Mouse (Mus musculus) CD8-positive naive resting alpha-beta T cell, adult 2 months (primary cell): ENCODE measurements around the gene Naa50.

ENCODE experiments used
- DNase-seq, 2 experiments: peaks; one replicate each; pipeline ENCODE4 v3.0.0; 2022; ENCODE audit warnings: low read depth in 2 of 2, low spot score in 2 of 2

The Naa50 gene

GRCm38 (mm10) chr16:44139536-44140185 is at the start of gene Naa50, which contains the start of gene Atp6v1a:
Gene Naa50 (plus strand): TSS chr16:44139830.
Gene Atp6v1a (minus strand): TSS chr16:44139705.
- DNase-seq: peak; percentile 87 to 88

GRCm38 (mm10) chr16:44099377-44099776 is 40.3 kb upstream of the Naa50 start:
- DNase-seq: no peak

GRCm38 (mm10) chr16:44101181-44101710 is 38.4 kb upstream of the Naa50 start:
- DNase-seq: no peak

- DNase-seq: no peak
Observed at GRCm38 (mm10) chr16:44102925-44103324, 36.7 kb upstream of the Naa50 start.

GRCm38 (mm10) chr16:44103806-44104766 is 35.5 kb upstream of the Naa50 start:
- DNase-seq: no peak

- DNase-seq: no peak
Observed at GRCm38 (mm10) chr16:44105211-44105610, 34.4 kb upstream of the Naa50 start.

- no peak for DNase-seq
Observed at GRCm38 (mm10) chr16:44109002-44109401, 30.6 kb upstream of the Naa50 start.

GRCm38 (mm10) chr16:44119753-44120501 is 19.7 kb upstream of the Naa50 start:
- DNase-seq: no peak

GRCm38 (mm10) chr16:44122122-44122521 is 17.5 kb upstream of the Naa50 start:
- DNase-seq: no peak

- no peak for DNase-seq
Observed at GRCm38 (mm10) chr16:44122574-44122973, 17.1 kb upstream of the Naa50 start.

GRCm38 (mm10) chr16:44122982-44123725 is 16.5 kb upstream of the Naa50 start:
- no peak for DNase-seq

- no peak for DNase-seq
Observed at GRCm38 (mm10) chr16:44123786-44124185, 15.8 kb upstream of the Naa50 start.

- DNase-seq: no peak
Observed at GRCm38 (mm10) chr16:44124713-44125112, 14.9 kb upstream of the Naa50 start.

- no peak for DNase-seq
Observed at GRCm38 (mm10) chr16:44125436-44125835, 14.2 kb upstream of the Naa50 start.

- DNase-seq: no peak
Observed at GRCm38 (mm10) chr16:44126437-44126836, 13.2 kb upstream of the Naa50 start.

- DNase-seq: no peak
Observed at GRCm38 (mm10) chr16:44132300-44132699, 7.3 kb upstream of the Naa50 start.

- no peak for DNase-seq
Observed at GRCm38 (mm10) chr16:44133187-44133586, 6.4 kb upstream of the Naa50 start.

GRCm38 (mm10) chr16:44136511-44137021 is 3.1 kb upstream of the Naa50 start:
- DNase-seq: no peak

- DNase-seq: peak in 1 of 2 experiments; percentile 4
Observed at GRCm38 (mm10) chr16:44138377-44138978, 1.2 kb upstream of the Naa50 start.
